Mouse (Mus musculus): ENCODE results near the gene Rcan2.
"Not testable (repeated sequence)": the region's sequence is repeated elsewhere in the genome, so short reads cannot be mapped to it uniquely, and the experiment has no call there.

Gene Rcan2

GRCm38 (mm10) chr17:43824781-43825410, 23.7 kb downstream of the Rcan2 start:
- DNase-seq (ENCODE audit: inconsistent age in 2 of 2, low spot score in 1 of 2), result no peak

- not testable (repeated sequence) for DNase-seq (ENCODE audit: inconsistent age in 2 of 2, low spot score in 1 of 2)
These were observed 24.2 kb downstream of the Rcan2 start for GRCm38 (mm10) chr17:43825411-43825785.

- no peak for DNase-seq (ENCODE audit: inconsistent age in 2 of 2, low spot score in 1 of 2)
These were observed 26.1 kb downstream of the Rcan2 start for GRCm38 (mm10) chr17:43827261-43827660.

GRCm38 (mm10) chr17:43832401-43833124, 31.4 kb downstream of the Rcan2 start:
- no peak for DNase-seq (ENCODE audit: inconsistent age in 2 of 2, low spot score in 1 of 2)

- DNase-seq (ENCODE audit: inconsistent age in 2 of 2, low spot score in 1 of 2), result no peak
These were observed 39.1 kb downstream of the Rcan2 start for GRCm38 (mm10) chr17:43840208-43840607.

- DNase-seq (ENCODE audit: inconsistent age in 2 of 2, low spot score in 1 of 2), result peak in 1 of 2 experiments; percentile 53
These were observed 45.6 kb downstream of the Rcan2 start for GRCm38 (mm10) chr17:43846714-43847113.

GRCm38 (mm10) chr17:43848903-43849302, 47.8 kb downstream of the Rcan2 start:
- no peak for DNase-seq (ENCODE audit: inconsistent age in 2 of 2, low spot score in 1 of 2)

- no peak for DNase-seq (ENCODE audit: inconsistent age in 2 of 2, low spot score in 1 of 2)
These were observed 54.0 kb downstream of the Rcan2 start for GRCm38 (mm10) chr17:43855132-43855531.

- DNase-seq (ENCODE audit: inconsistent age in 2 of 2, low spot score in 1 of 2), result no peak
These were observed 54.9 kb downstream of the Rcan2 start for GRCm38 (mm10) chr17:43856081-43856480.

- DNase-seq (ENCODE audit: inconsistent age in 2 of 2, low spot score in 1 of 2), result no peak
These were observed 67.7 kb downstream of the Rcan2 start for GRCm38 (mm10) chr17:43868808-43869207.

GRCm38 (mm10) chr17:43869677-43870076, 68.5 kb downstream of the Rcan2 start:
- peak; percentile 52 to 90 for DNase-seq (ENCODE audit: inconsistent age in 2 of 2, low spot score in 1 of 2)

GRCm38 (mm10) chr17:43874417-43874816, 73.3 kb downstream of the Rcan2 start:
- DNase-seq (ENCODE audit: inconsistent age in 2 of 2, low spot score in 1 of 2), result no peak

- no peak for DNase-seq (ENCODE audit: inconsistent age in 2 of 2, low spot score in 1 of 2)
These were observed 76.3 kb downstream of the Rcan2 start for GRCm38 (mm10) chr17:43877425-43877824.

- peak in 1 of 2 experiments; percentile 58 for DNase-seq (ENCODE audit: inconsistent age in 2 of 2, low spot score in 1 of 2)
These were observed 81.9 kb downstream of the Rcan2 start for GRCm38 (mm10) chr17:43883016-43883415.

- no peak for DNase-seq (ENCODE audit: inconsistent age in 2 of 2, low spot score in 1 of 2)
These were observed 85.1 kb downstream of the Rcan2 start for GRCm38 (mm10) chr17:43886262-43886661.

- DNase-seq (ENCODE audit: inconsistent age in 2 of 2, low spot score in 1 of 2), result no peak
These were observed 86.8 kb downstream of the Rcan2 start for GRCm38 (mm10) chr17:43887931-43888330.

- DNase-seq (ENCODE audit: inconsistent age in 2 of 2, low spot score in 1 of 2), result no peak
These were observed 96.2 kb downstream of the Rcan2 start for GRCm38 (mm10) chr17:43897346-43897745.

- DNase-seq (ENCODE audit: inconsistent age in 2 of 2, low spot score in 1 of 2), result no peak
These were observed 98.4 kb downstream of the Rcan2 start for GRCm38 (mm10) chr17:43899405-43900092.

GRCm38 (mm10) chr17:43900133-43900532, 99.0 kb downstream of the Rcan2 start:
- DNase-seq (ENCODE audit: inconsistent age in 2 of 2, low spot score in 1 of 2), result no peak

GRCm38 (mm10) chr17:43901474-43901873, 100.3 kb downstream of the Rcan2 start:
- no peak for DNase-seq (ENCODE audit: inconsistent age in 2 of 2, low spot score in 1 of 2)

GRCm38 (mm10) chr17:43903807-43904771, 102.9 kb downstream of the Rcan2 start:
- DNase-seq (ENCODE audit: inconsistent age in 2 of 2, low spot score in 1 of 2), result peak; percentile 6 to 39
